Mouse (Mus musculus): ENCODE measurements at regions not wholly inside any gene's neighbourhood (a gene's known extent, or its start where the extent isn't known, plus 50 kb on each side); places are given as distances from the start of the nearest gene placed in this dataset.

DNA sequence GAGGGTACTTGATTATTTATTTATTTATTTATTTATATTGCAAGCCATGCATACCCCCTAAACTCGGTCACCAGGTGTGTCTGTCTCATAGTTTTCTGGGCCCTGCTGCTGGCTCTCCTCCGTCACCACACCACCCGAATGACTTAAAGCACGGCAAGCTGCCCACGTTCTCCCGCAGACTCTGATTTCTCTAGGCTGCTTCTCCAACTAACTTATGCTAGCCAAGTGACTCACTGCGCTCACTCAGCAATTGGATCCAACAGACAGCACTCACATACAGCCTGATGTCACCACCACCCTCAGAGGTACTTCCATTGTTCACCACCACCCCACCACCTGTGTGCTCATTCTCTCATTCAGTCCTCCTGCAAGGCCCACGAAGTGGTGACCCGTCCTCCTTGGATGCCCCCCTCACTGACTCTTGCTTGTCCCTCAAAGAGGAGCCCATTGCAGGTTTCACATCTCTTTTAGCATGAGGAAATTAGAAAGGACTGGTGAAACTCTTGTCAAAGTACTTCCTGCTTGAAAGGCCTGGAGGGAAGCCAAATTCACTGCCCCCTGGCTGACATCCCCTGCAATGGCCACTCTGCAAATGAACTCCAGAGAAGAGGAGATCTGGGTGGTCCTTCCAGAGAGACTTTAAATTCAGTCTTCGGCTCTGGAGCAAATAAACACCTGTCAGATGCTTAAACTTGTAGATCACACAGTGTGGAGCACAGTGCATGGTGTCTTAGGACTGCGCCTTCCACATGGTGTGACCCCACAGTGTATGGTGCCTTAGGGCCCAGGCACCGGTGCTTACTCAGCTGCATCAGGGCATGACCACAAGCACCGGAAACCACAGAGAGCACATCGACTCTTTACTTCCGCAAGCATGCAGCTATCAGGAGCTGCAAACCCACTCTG lies 262.8 kb downstream of the Cxcl12 start:
- no peak overlapping the region for H3K27ac ChIP-seq (ENCODE audit: low read length)
- peak; percentile 71; the same call in 1 of the 2 replicates for ATAC-seq (replicated peaks; ENCODE audit: extremely low read depth, insufficient read depth, low FRiP score)
- H3K4me1 ChIP-seq (ENCODE audit: control insufficient read depth, insufficient read depth, low read length): peaks cover 8% of the 10 kb centered on the region
- WGBS: 79% methylated on average over 15 of the region's 15 CpGs
- no peak overlapping the region for H3K4me3 ChIP-seq (ENCODE audit: low read length)
- no peaks in the 10 kb centered on the region for H3K9me3 ChIP-seq (replicated peaks; ENCODE audit: control insufficient read depth, low read length)
- H3K4me2 ChIP-seq (ENCODE audit: low read depth, low read length): no peak overlapping the region
- no peaks in the 10 kb centered on the region for H3K27me3 ChIP-seq (ENCODE audit: control insufficient read depth, insufficient read depth, low read length)
- H3K36me3 ChIP-seq (ENCODE audit: control insufficient read depth, insufficient read depth): no peaks in the 10 kb centered on the region
- H3K9ac ChIP-seq (ENCODE audit: low read length): no peak overlapping the region

- 82% methylated on average over 3 of the region's 3 CpGs for WGBS
Observed at GRCm38 (mm10) chr6:117436851-117437250, 268.5 kb downstream of the Cxcl12 start.

DNA sequence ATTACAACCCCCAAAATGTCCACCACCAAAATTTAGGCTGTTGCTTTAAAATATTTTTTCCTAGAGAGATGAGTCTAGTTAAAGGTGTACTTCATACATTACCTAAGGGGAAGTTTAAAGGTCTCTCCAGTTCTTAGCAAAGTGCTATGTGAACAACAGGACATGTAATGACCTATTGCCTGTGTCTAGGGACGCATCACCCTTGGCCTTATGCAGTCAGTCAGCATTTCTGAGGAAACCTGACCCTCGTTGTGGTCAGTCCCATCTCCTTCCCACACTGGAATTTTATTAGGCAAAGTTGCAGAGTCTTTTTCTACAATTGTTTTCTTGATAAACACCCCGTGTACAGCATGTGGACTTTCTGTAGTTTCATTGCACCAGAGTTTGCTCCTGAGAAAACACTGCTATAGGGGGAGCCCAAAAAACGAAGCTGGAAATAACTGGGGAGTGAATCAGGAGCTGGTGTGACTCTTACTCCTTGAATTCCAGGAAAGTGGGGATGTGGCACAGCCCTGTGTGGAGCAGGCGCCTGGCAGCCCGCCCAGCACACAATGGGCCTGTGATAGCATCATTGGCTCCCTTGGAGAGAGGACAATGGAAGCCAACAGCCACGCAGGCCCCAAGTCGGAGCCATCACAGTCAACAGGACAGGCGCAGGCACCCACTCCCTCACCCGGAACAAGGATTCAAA lies 269.2 kb downstream of the Cxcl12 start:
- Histone ChIP-seq H3K36me3 (ENCODE audit: control insufficient read depth, insufficient read depth) (no peaks in the 10 kb centered on the region), H3K4me2 (ENCODE audit: low read depth, low read length) (no peak overlapping the region), H3K9ac (ENCODE audit: low read length) (no peak overlapping the region), H3K4me3 (ENCODE audit: low read length) (no peak overlapping the region), H3K9me3 (replicated peaks; ENCODE audit: control insufficient read depth, low read length) (no peaks in the 10 kb centered on the region), H3K27me3 (ENCODE audit: control insufficient read depth, insufficient read depth, low read length) (no peaks in the 10 kb centered on the region), H3K27ac (ENCODE audit: low read length) (peak overlapping the region; percentile 53), H3K4me1 (ENCODE audit: control insufficient read depth, insufficient read depth, low read length) (peaks cover 8% of the 10 kb centered on the region)
- WGBS: 43% methylated on average over 10 of the region's 10 CpGs
- ATAC-seq (replicated peaks; ENCODE audit: extremely low read depth, insufficient read depth, low FRiP score): peak; percentile 87

More at GRCm38 (mm10) chr6:117436851-117437250, 268.5 kb downstream of the Cxcl12 start:
- Histone ChIP-seq H3K9ac (ENCODE audit: low read length) (no peak overlapping the region), H3K4me2 (ENCODE audit: low read depth, low read length) (no peak overlapping the region), H3K36me3 (ENCODE audit: control insufficient read depth, insufficient read depth) (no peaks in the 10 kb centered on the region), H3K27ac (ENCODE audit: low read length) (no peak overlapping the region), H3K4me3 (ENCODE audit: low read length) (no peak overlapping the region), H3K4me1 (ENCODE audit: control insufficient read depth, insufficient read depth, low read length) (peaks cover 8% of the 10 kb centered on the region), H3K9me3 (replicated peaks; ENCODE audit: control insufficient read depth, low read length) (no peaks in the 10 kb centered on the region), H3K27me3 (ENCODE audit: control insufficient read depth, insufficient read depth, low read length) (no peaks in the 10 kb centered on the region)
- ATAC-seq (replicated peaks; ENCODE audit: extremely low read depth, insufficient read depth, low FRiP score): no peak

- WGBS: 52% methylated on average over 3 of the region's 3 CpGs
- H3K36me3 ChIP-seq (ENCODE audit: control insufficient read depth, insufficient read depth): no peaks in the 10 kb centered on the region
- H3K27ac ChIP-seq (ENCODE audit: low read length): no peak overlapping the region
- H3K4me3 ChIP-seq (ENCODE audit: low read length): no peak overlapping the region
- H3K4me2 ChIP-seq (ENCODE audit: low read depth, low read length): no peak overlapping the region
- no peaks in the 10 kb centered on the region for H3K9me3 ChIP-seq (replicated peaks; ENCODE audit: control insufficient read depth, low read length)
- no peaks in the 10 kb centered on the region for H3K4me1 ChIP-seq (ENCODE audit: control insufficient read depth, insufficient read depth, low read length)
- H3K9ac ChIP-seq (ENCODE audit: low read length): no peak overlapping the region
- ATAC-seq (replicated peaks; ENCODE audit: extremely low read depth, insufficient read depth, low FRiP score): no peak
- H3K27me3 ChIP-seq (ENCODE audit: control insufficient read depth, insufficient read depth, low read length): no peaks in the 10 kb centered on the region
Observed at GRCm38 (mm10) chr6:117448652-117449051, 280.3 kb downstream of the Cxcl12 start.

- H3K4me1 ChIP-seq (ENCODE audit: control insufficient read depth, insufficient read depth, low read length): no peaks in the 10 kb centered on the region
- no peaks in the 10 kb centered on the region for H3K27me3 ChIP-seq (ENCODE audit: control insufficient read depth, insufficient read depth, low read length)
- H3K9ac ChIP-seq (ENCODE audit: low read length): no peak overlapping the region
- ATAC-seq (replicated peaks; ENCODE audit: extremely low read depth, insufficient read depth, low FRiP score): no peak
- H3K4me2 ChIP-seq (ENCODE audit: low read depth, low read length): no peak overlapping the region
- H3K27ac ChIP-seq (ENCODE audit: low read length): no peak overlapping the region
- 58% methylated on average over 5 of the region's 5 CpGs for WGBS
- H3K4me3 ChIP-seq (ENCODE audit: low read length): no peak overlapping the region
- no peaks in the 10 kb centered on the region for H3K36me3 ChIP-seq (ENCODE audit: control insufficient read depth, insufficient read depth)
- no peaks in the 10 kb centered on the region for H3K9me3 ChIP-seq (replicated peaks; ENCODE audit: control insufficient read depth, low read length)
Observed at GRCm38 (mm10) chr6:117451001-117451400, 282.7 kb downstream of the Cxcl12 start.

- 40% methylated on average over 5 of the region's 5 CpGs for WGBS
- H3K36me3 ChIP-seq (ENCODE audit: control insufficient read depth, insufficient read depth): no peaks in the 10 kb centered on the region
- no peaks in the 10 kb centered on the region for H3K27me3 ChIP-seq (ENCODE audit: control insufficient read depth, insufficient read depth, low read length)
- no peak overlapping the region for H3K4me2 ChIP-seq (ENCODE audit: low read depth, low read length)
- no peaks in the 10 kb centered on the region for H3K4me1 ChIP-seq (ENCODE audit: control insufficient read depth, insufficient read depth, low read length)
- no peak overlapping the region for H3K9ac ChIP-seq (ENCODE audit: low read length)
- no peak overlapping the region for H3K4me3 ChIP-seq (ENCODE audit: low read length)
- no peak for ATAC-seq (replicated peaks; ENCODE audit: extremely low read depth, insufficient read depth, low FRiP score)
- no peak overlapping the region for H3K27ac ChIP-seq (ENCODE audit: low read length)
- no peaks in the 10 kb centered on the region for H3K9me3 ChIP-seq (replicated peaks; ENCODE audit: control insufficient read depth, low read length)
Observed at GRCm38 (mm10) chr6:117460193-117460592, 291.9 kb downstream of the Cxcl12 start.

- 73% methylated on average over 4 of the region's 4 CpGs for WGBS
- peaks cover 11% of the 10 kb centered on the region for H3K9me3 ChIP-seq (replicated peaks; ENCODE audit: control insufficient read depth, low read length)
- H3K4me2 ChIP-seq (ENCODE audit: low read depth, low read length): no peak overlapping the region
- no peak overlapping the region for H3K27ac ChIP-seq (ENCODE audit: low read length)
- no peak for ATAC-seq (replicated peaks; ENCODE audit: extremely low read depth, insufficient read depth, low FRiP score)
- H3K27me3 ChIP-seq (ENCODE audit: control insufficient read depth, insufficient read depth, low read length): no peaks in the 10 kb centered on the region
- no peak overlapping the region for H3K4me3 ChIP-seq (ENCODE audit: low read length)
- no peaks in the 10 kb centered on the region for H3K4me1 ChIP-seq (ENCODE audit: control insufficient read depth, insufficient read depth, low read length)
- H3K36me3 ChIP-seq (ENCODE audit: control insufficient read depth, insufficient read depth): no peaks in the 10 kb centered on the region
- no peak overlapping the region for H3K9ac ChIP-seq (ENCODE audit: low read length)
Observed at GRCm38 (mm10) chr6:117465165-117465564, 296.8 kb downstream of the Cxcl12 start.

GRCm38 (mm10) chr6:117465606-117466174 lies 297.4 kb downstream of the Cxcl12 start:
- 44% methylated on average over 5 of the region's 5 CpGs for WGBS
- peaks cover 11% of the 10 kb centered on the region for H3K9me3 ChIP-seq (replicated peaks; ENCODE audit: control insufficient read depth, low read length)
- no peak for ATAC-seq (replicated peaks; ENCODE audit: extremely low read depth, insufficient read depth, low FRiP score)
- H3K9ac ChIP-seq (ENCODE audit: low read length): no peak overlapping the region
- no peak overlapping the region for H3K4me3 ChIP-seq (ENCODE audit: low read length)
- H3K36me3 ChIP-seq (ENCODE audit: control insufficient read depth, insufficient read depth): no peaks in the 10 kb centered on the region
- H3K4me1 ChIP-seq (ENCODE audit: control insufficient read depth, insufficient read depth, low read length): no peaks in the 10 kb centered on the region
- H3K4me2 ChIP-seq (ENCODE audit: low read depth, low read length): no peak overlapping the region
- no peaks in the 10 kb centered on the region for H3K27me3 ChIP-seq (ENCODE audit: control insufficient read depth, insufficient read depth, low read length)
- H3K27ac ChIP-seq (ENCODE audit: low read length): no peak overlapping the region

DNA sequence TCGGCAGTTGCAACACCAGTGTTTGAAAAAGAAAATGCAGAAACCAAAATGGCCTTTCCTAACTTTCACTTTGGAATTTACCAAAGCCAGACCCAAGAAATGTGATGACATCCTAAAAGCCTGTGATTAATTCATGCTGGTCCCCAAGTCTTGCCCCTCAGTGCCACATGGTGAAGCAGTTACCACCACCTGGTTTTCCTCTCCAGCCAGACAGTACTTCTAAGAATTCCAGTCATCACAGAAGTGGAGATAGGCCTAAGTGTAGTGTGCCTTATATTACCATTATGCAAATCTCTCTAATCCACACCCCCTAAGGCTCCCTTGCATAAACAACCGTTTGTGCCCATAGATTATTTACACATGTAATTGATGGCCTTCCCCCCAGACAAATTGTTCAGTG lies 311.0 kb downstream of the Cxcl12 start:
- no peak overlapping the region for H3K4me3 ChIP-seq (ENCODE audit: low read length)
- no peak overlapping the region for H3K27ac ChIP-seq (ENCODE audit: low read length)
- H3K4me1 ChIP-seq (ENCODE audit: control insufficient read depth, insufficient read depth, low read length): 0 out of 2 replicates have a peak, but pooled peaks cover 2% of the 10 kb centered on the region
- no peaks in the 10 kb centered on the region for H3K27me3 ChIP-seq (ENCODE audit: control insufficient read depth, insufficient read depth, low read length)
- H3K9ac ChIP-seq (ENCODE audit: low read length): no peak overlapping the region
- WGBS: 45% methylated on average over 2 of the region's 2 CpGs
- H3K36me3 ChIP-seq (ENCODE audit: control insufficient read depth, insufficient read depth): no peaks in the 10 kb centered on the region
- H3K4me2 ChIP-seq (ENCODE audit: low read depth, low read length): no peak overlapping the region
- ATAC-seq (replicated peaks; ENCODE audit: extremely low read depth, insufficient read depth, low FRiP score): no peak
- no peaks in the 10 kb centered on the region for H3K9me3 ChIP-seq (replicated peaks; ENCODE audit: control insufficient read depth, low read length)
